Mouse (Mus musculus) adrenal gland, postnatal 25 days (tissue): ENCODE measurements at regions not wholly inside any gene's neighbourhood (a gene's known extent, or its start where the extent isn't known, plus 50 kb on each side); places are given as distances from the start of the nearest gene placed in this dataset.

Experiments used
- DNase-seq: peaks from one replicate; pipeline ENCODE4 v3.0.0; 2021; ENCODE audit warnings: mixed read lengths

DNA sequence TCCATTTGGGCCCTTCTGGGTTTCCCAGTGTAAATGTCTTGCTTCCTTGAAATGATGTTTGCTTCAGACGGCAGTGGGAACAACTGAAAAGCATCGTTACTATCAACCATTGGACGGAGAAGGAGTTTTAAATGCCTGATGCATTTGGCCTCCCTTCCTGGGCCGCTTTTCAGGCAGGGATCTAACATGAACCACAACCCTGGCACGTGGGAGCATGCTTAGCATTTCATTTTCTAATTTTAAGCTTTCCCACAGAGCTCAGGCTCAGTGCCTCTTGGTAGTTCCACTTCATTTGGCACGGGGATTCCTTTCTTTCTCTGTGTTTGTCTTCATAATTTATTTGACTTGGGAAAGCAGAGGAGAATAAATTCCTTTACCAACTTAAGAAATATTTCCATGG, 406.6 kb upstream of the Nbea start:
- no peak for DNase-seq

DNA sequence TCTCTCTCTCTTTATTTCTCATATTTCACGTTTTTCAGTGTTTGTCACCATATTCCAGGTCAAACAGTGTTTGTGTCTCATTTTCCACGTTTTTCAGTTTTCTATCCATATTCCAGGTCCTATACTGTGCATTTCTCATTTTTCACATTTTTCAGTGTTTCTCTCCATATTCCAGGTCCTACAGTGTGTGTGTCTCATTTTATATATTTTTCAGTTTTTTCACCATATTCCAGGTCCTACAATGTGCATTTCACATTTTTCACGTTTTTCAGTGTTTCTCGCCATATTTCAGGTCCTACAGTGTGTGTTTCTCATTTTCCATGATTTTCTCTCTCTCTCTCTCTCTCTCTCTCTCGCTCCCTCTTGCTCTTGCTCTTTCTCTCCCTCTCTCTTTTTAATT, 391.9 kb upstream of the Nbea start:
- DNase-seq, result no peak

DNA sequence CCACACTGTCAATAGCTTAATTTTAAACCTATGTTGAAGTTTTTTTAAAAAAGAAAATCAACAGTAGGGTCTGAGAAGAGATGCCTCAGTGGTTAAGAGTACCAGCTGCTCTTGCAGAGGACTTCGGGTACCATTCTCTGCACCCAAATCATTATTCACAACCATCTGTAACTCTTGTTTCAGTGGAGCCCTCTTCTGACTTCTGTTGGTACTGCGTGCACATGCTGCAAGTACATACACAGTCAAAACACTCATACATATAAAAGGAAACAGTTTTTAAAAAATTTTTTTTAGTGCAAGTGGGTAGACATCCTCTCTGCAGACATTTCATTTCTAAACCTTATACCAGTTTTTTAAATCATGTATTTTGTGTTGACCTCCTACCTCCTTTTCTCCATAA, 352.7 kb upstream of the Nbea start:
- DNase-seq, result peak; percentile 1

DNA sequence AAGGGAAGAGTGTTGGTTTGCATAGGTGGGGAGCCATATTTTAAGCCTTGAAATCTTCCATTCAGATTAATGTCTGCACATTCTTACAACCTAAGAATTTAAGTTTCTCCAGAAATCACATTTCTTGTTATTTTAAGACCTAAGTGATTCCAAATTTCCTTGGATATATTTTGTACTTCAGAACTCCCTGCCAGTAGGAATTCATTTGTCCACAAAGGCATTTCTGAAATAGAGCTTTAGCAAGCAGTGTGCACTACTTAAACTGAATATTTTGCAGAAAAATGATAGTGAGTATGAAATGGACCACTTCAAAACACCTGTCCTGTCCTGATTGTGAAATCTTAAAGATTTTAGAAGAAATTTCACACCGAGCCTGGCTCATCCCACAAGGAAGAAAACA, 320.9 kb upstream of the Nbea start:
- no peak for DNase-seq

DNA sequence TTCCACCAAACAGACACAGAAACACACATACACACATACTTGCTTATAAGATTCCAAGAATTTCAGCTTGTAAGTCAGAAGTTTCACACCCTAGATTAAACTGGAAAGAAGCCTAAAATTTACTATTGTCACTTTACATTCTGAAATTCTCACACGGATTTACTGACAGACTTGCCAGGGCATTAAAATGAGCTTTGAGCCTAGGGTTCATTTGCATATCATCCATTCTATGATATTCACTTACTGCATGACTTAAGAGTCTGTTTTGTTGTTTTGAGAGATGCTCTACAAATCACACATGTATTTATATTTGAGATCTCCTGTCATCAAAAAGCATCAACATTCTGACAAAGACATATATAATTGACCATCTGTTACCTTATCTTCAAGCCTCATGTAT, 315.8 kb upstream of the Nbea start:
- no peak for DNase-seq

DNA sequence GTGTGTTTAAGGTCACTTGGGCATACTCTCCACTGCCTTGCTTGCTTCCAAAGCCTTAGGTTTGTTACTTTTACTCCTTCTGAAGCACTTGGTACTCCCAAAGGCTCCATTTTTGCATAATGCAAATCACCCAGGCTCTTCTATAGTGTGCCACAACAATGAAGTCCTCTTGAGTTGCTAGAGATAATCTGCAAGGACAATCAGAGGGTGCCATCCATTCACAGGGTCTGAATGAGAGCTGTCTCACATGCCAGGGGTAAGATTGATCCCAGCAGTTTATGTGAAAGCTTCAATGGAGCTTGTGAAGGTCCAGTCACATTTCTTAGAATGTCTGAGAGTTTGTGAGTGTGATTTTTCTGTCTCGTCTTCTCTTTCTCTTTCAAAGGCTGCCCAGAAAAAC, 310.4 kb upstream of the Nbea start:
- DNase-seq, result no peak

DNA sequence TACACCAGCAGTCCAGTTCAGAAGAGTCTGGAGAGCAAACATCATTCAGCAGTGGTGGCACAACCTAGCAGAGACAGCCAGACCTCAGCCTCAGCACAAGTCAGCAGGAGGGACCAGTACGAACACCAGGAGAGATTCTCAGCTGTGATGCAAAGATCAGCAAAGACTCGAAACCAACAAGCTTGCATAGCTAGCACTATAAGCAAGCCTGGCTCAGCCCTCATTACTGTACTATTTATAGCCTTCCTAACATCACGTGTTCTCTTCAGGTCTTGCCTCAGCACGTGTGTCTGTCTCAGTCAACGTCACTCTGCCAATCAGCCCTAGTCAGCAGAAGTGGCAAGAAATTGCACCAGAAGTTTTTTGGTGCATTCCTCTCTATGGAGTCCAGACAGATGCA, 305.7 kb upstream of the Nbea start:
- no peak for DNase-seq

DNA sequence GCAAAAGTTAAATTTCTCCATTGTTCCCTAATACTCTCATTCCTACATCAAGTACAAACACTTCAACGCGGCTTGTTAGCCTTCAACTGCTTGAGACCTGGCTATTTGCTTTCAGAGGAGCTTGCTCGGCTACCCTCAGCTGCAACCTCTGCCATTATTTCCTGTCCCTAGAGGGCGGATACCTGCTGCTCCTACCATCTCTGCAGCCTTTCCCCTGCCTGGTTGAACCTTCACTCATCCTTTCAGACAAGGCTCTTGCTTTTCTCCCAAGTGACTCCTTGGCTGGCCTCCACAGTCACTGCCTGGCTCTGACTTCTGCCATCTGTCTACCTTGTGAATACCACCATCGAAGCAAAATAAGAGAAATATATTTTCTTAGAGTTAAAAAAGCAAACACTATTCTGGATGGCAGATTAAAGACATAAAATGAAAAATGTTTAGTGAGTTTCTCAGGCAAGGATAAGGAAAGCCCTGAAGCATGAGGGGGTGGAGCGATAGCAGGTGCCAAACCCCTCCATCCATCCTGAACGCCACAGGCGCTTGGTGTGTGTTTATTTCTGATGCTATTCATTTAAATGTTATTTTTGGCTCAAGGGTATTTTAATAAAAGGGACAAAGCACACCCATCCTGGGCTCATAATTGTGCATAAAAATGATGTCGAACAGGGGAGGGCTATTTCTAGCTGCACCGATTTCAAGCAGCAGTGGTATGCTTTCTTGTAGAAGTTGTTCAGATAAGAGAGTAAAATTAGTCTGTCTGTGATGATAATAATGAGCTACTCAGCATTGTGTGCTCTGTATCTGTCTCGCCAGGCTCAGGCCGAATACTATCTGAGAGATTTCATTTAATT, 302.3 kb upstream of the Nbea start:
- peak; percentile 2 for DNase-seq

DNA sequence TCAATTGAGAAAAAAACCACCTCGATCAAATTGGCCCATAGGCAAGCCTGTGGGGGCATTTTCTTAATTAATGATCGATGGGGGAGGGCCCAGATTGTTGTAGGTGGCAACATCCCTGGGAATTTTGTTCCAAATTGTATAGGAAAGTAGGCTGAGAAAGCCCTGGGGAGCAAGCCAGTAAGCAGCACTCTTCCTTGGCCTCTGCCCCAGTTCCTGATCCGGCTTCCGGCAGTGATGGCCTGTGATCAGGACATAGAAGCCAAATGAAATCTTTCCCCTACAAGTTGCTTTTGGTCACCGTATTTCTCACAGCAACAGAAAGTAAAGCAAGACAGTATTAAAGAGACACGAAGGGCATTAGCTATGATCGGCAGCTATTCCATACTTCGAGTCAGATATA, 300.6 kb upstream of the Nbea start:
- DNase-seq, result no peak

DNA sequence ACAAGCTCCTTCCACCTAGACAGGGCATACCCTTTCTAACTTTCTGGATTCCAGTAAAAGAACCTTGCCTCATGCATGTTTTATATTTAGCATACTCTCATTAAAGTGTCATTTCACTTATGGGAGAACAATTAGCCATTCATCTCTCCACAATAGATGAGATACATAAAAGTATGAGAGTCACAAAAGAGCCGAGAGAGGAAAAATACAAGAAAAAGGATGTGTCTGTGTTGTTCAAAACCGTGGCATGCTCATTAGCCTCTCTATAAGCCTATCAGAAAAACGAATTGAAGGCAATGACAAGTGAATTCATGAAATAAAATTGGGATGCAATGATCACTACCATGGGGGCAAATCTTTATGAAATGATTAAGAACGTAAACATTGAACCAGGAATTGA, 299.9 kb upstream of the Nbea start:
- DNase-seq, result no peak

DNA sequence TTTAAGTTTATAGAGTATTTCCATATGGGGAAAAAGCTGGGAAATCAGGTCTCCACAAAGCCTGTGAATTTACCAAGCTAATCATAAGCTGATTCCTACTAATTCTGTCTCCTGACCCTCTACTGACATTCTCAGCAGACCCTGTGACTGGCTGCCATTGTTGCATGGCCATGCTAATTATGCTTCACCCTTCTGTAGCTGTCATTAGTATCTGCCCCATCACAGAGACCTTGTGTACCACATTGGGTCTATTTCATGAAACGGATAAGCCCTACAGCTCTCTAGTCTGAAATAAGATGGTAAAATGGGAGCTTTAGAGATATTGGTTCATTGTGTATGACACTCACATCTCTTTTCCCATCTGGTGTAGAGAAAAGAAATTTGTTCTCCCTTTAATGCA, 296.0 kb upstream of the Nbea start:
- no peak for DNase-seq

DNA sequence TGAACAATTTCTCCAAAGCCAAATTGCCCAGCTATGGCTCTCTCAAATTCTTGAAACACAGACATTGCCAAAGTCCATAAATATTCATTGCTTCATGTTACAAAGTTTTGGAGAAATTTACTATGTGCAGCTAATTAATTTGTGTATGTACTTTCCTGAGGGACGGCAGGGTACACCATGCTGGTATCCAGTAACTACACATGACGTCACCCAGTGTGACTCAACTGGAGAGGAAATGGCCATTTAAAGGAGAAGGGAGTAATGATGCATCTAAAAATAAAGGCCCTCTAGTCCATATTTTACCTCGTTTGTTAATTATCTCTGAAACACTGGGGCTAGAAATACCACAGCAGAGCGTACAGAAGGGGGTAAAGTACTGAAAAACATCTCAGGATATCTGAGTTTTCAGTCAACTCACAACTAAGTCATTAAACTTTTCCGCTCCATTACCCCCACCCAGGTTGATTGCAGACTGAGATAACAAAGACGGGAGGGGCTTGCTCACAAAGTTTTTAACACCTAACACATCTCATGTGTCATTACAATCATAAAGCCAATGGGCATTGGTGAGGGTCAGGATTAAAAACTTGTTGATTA, 295.1 kb upstream of the Nbea start:
- no peak for DNase-seq

DNA sequence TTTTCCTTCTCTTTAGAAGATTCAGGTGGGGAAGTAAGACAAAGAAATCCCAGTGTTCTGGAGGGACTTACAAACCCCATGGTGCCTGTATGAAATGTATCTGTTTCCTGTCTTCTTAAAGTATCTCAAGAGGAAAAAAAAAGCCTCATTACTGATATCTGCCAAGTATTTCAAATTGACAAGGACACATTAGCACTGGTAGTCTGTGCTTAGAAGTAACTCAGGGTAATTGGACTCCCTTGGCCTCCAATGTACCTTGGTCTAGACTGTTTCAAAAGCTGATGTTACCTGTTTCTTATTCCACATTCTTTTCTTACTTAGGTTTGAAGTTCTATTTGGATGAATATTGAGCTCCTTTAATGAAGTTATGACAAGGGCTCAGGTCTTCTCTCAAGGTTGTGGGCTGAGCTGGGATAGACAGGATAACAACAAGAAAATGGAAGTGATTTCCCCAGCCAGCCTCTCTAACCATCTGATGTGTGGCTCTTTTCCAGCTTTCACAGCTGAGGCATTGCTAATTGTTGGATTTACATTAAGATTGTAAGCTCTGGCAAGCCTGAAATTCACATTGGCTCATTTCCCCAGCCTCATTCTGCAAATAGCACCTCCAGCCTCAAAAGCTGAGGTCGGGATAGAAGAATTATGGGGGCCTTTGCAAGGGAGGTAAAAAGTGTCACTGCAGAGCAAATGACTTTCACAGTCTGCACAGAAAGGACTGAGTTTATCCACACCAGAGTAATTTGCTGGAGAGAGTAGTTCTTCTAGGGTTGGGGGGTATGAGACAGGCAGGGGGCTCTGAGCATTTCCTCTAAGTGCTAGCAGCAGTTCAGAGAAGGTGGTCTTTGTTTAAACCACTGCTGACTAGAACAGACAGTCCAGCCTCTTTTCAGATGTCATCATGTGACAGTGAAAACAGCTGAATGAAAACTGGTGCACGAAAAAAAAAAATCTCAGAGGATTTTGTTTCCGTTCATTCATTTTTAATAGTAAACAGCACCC, 292.3 kb upstream of the Nbea start:
- DNase-seq, result no peak

DNA sequence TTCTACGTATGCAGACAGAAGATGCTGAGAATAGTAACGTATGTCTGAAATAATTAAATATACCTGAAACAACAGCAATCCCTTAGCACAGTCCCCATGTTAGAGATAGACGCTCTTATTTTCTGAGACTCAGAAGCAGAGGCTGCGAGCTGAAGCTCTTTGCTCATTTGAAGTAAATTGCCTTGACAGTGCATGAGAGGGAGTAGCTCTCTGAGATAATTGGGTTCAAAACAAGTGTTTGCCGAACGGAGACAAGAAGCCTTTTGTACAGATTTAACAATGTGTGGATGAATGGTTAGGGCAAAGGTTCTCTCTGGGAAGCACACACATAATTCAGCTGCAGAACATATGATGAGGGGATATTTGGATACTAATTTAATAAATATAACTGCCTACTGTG, 289.1 kb upstream of the Nbea start:
- no peak for DNase-seq

DNA sequence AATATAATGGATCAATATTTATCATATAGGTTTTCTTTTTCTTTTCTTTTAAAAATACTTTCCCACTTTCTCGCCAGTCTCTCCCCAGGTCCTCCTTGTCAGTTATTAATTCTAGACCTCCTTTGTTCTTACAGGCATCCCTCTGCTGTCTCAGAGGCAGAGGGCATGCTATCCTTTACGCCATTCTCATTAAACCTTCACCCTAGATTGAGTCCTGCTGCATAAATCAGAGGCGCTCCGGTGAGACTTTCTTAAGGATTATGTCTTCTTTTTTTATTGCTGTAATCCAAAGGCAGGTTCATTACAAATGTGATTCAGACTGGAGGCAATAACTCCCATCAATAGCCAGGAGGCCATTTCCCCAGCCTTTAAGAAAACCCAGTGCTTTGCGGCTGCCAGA, 288.3 kb upstream of the Nbea start:
- no peak for DNase-seq

DNA sequence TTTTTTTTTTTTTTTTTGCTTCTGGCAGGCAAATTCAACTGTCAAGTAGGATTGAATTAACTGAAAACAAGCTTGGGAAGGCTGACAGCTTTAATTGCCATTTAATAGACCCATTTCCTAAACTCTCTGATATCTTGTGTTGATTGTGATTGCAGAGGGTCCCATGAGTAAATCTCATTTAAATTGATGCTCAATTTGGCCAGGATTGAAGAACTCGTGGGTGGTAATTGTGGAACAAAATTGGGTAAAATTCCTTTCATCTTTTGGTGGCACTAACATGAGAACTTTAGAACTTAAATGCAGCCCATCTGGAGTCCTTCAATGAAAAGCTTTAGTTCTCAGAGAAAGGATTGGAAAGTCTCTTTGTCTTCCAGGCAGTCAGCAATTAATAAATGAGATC, 287.7 kb upstream of the Nbea start:
- DNase-seq, result no peak

DNA sequence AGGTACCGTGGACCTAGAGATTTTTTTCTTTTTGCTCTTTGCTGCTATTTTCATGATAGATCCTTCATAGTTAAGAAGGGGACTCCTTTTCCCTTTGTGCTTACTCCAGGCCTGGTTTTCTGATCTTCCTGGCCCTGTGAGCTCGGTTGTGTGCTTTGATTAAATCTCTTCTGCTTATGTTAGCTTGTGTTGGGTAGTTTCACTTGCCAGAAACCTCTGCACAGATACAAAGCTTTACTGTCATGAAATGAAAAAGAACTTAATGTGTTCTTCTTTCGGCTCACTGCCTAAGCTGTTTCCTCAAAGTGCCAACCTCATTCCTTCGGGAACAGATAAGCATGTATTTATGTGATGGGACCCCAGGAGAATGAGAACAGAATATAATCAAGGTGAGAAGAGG, 274.1 kb upstream of the Nbea start:
- no peak for DNase-seq

DNA sequence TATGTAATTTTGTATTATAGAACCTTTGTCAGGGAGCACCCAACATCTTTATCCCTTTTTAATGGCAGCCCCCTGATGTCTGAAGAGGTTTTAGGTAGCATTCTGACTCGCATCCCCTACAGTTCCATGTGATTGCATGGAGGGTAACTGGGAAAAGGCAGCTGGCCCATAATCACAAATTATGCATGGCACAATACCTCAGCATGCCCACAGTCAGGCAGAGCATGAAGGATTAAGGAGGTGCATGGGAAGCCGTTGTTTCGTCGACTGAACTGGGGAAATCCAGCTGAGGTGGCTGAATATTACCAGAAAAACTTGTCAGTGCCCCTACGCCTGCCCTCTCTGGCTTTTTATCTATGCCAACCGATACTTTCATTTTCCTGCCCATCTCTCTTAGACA, 272.8 kb upstream of the Nbea start:
- no peak for DNase-seq

DNA sequence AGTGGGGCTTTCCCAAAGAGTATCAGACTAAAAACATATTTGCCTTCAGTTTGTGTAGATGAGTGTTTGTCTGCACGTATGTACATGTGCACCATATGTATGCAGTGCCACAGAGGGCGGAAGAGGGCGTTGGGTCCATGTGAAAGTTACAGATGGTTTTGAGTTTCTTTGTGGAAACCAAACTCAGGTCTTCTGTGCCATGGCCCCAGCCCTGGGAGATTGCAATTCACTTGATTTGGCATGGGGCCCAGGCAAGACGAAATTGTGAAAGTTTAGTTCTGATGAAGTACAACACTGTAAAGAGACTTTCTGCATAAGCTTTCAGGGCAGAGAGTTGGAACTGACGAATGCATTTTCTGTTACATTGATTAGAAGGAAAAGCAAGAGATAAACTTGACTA, 255.4 kb upstream of the Nbea start:
- DNase-seq, result peak; percentile 18

DNA sequence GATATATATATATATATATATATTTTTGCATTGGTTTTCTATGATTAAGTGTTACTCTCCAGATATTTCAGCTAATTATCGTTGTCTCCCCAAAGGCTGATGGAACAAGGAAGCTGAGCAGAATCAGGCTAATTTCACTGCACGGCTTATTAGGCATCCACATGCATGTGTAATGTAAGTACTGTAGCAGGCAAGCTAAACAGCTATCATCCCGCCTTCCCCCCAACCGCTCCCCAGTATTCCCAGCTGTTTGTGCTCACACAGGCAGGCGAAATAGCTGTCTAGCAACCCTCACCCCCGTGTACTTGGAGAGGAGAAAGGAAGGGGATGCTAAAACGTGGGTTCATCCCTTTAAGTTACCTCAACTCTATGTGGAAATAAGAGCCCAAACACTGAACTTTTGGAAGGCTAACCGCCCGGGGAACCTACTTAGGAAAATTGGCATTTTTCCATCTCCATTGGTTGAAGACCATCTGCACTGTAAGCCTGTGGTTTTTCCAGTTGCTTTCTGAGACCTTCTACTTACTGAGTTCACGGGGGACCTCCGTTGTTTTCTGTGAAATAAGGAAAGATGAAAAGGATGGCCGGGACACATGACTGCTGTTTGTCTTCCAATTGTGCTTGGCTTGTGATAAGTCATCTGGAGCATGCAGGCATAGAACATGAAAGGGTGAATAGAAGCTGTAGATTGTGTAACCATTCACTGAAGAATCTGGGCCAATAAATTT, 254.7 kb upstream of the Nbea start:
- DNase-seq, result no peak

DNA sequence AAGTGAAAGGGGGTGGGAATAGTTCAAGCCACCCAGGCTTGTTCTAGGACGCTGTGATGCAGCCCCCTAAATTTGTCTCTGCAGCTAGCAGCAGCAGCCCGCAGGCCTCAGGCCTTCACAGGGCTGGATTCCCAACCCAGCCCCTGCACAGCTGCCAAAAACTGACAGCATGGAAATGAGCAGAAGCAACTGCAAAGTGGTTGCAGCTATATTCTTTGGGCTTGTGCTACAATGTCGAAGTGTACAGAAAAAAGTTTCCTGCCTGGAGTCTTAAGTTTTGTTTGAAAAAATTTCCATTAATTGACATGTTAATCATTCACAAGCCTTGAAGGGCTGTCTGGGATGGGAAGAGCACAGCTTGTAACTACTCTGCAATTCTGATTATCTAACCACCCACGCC, 253.6 kb upstream of the Nbea start:
- no peak for DNase-seq

DNA sequence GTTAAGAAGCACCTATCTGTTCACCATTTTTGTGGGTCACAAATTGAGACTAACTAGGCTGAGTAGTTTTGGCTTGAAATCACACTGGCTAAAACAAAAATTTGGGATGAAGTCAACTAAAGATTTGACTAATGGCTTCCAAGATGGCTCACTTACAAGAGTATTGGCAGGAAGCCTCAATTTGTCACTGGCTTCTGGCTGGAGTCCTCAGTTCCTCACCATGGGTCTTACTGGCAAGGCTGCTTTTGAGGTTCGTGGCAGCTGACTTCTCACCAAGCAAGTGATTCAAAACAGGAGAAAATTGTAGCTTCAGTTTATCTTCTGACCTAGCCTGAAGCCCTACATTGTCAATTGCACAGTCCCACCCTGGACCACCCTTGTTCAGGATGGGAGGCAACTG, 250.0 kb upstream of the Nbea start:
- DNase-seq, result no peak
